Mouse (Mus musculus) liver, embryonic 12.5 days (tissue): ENCODE data around the gene Ddx18. TPM values are rescaled to one million over a fixed set of nuclear protein-coding genes. Genes with fewer than 3 reads are reported as not detected.

Source experiments
- ATAC-seq: fragments of 200-750 bp; cut with Nextera tagmentation; 2 replicates; pipeline ENCODE4 v1.8.0; 2017; ENCODE audit warnings: moderate number of reproducible peaks, mild to moderate bottlenecking, moderate library complexity
- H3K27ac ChIP-seq: fragments of 300-500 bp; sonication (generic); 2 replicates; pipeline ENCODE4 v1.5.1; 2016; ENCODE audit warnings: mild to moderate bottlenecking
- H3K27me3 ChIP-seq: fragments of 300-500 bp; sonication (generic); replicated peaks from 2 replicates; pipeline ENCODE4 v1.6.1; 2016; ENCODE audit warnings: mild to moderate bottlenecking, moderate library complexity
- H3K36me3 ChIP-seq: fragments of 300-500 bp; sonication (generic); 2 replicates; pipeline ENCODE4 v1.6.1; 2016; ENCODE audit warnings: mild to moderate bottlenecking, moderate library complexity
- H3K4me1 ChIP-seq: fragments of 300-500 bp; sonication (generic); 2 replicates; pipeline ENCODE4 v1.6.1; 2016
- H3K4me2 ChIP-seq: fragments of 300-500 bp; sonication (generic); 2 replicates; pipeline ENCODE4 v1.6.1; 2016; ENCODE audit warnings: mild to moderate bottlenecking, moderate library complexity
- H3K4me3 ChIP-seq: fragments of 300-500 bp; sonication (generic); 2 replicates; pipeline ENCODE4 v1.5.1; 2016; ENCODE audit warnings: mild to moderate bottlenecking, moderate library complexity
- H3K9ac ChIP-seq: fragments of 300-500 bp; sonication (generic); 2 replicates; pipeline ENCODE4 v1.6.1; 2016; ENCODE audit warnings: mild to moderate bottlenecking, moderate library complexity
- H3K9me3 ChIP-seq: fragments of 300-500 bp; sonication (generic); replicated peaks from 2 replicates; pipeline ENCODE4 v1.6.1; 2016; ENCODE audit warnings: mild to moderate bottlenecking, moderate library complexity
- WGBS: fragments of 180-500 bp; shearing (Covaris S2); methylation state at CpG from one replicate; pipeline ENCODE4 v1.1.7; 2016; ENCODE audit not compliant: insufficient replicate concordance; 5-methylcytosine and 5-hydroxymethylcytosine counted together
- polyA plus RNA-seq: library from polyadenylated mRNA; unstranded; fragments of >200 nt; fragmentation: Nextera tagmentation; extraction: Ambion mirVana; gene quantifications from 2 replicates; pipeline ENCODE4 v1.2.1, GENCODE M21; 2016

The Ddx18 gene
- polyA plus RNA-seq, result 62.0 and 62.1 TPM in 2 replicates

GRCm38 (mm10) chr1:121567521-121568489 lies at the start of gene Ddx18:
Gene Ddx18 (minus strand): TSS chr1:121567989.
- H3K9me3 ChIP-seq, result no peaks in the 10 kb centered on the region
- H3K27ac ChIP-seq, result peak within 1 kb of the TSS; percentile 45; the same call in 1 of the 2 replicates
- no peaks in the 10 kb centered on the region for H3K27me3 ChIP-seq
- peak; percentile 98 for ATAC-seq
- peak within 1 kb of the TSS; percentile 80 for H3K9ac ChIP-seq
- H3K4me3 ChIP-seq, result peak within 1 kb of the TSS; percentile 83
- peak within 1 kb of the TSS; percentile 77 for H3K4me2 ChIP-seq
- H3K4me1 ChIP-seq, result peaks cover 8% of the 10 kb centered on the region
- peaks cover 28% of the 10 kb centered on the region for H3K36me3 ChIP-seq
- WGBS, result 6% methylated on average over 53 of the region's 53 CpGs

GRCm38 (mm10) chr1:121608000-121608399 lies 40.2 kb upstream of the Ddx18 start:
- H3K9ac ChIP-seq, result no peak overlapping the region
- H3K27ac ChIP-seq, result no peak overlapping the region
- 52% methylated on average over 7 of the region's 7 CpGs for WGBS
- H3K36me3 ChIP-seq, result no peaks in the 10 kb centered on the region
- H3K4me2 ChIP-seq, result no peak overlapping the region
- no peak for ATAC-seq
- H3K4me1 ChIP-seq, result no peaks in the 10 kb centered on the region
- H3K4me3 ChIP-seq, result no peak overlapping the region
- no peaks in the 10 kb centered on the region for H3K27me3 ChIP-seq
- no peaks in the 10 kb centered on the region for H3K9me3 ChIP-seq

- whole genome bisulfite sequencing, result 52% methylated on average over 6 of the region's 6 CpGs
- Histone ChIP-seq H3K27ac (no peak overlapping the region), H3K36me3 (no peaks in the 10 kb centered on the region), H3K4me1 (no peaks in the 10 kb centered on the region), H3K9ac (no peak overlapping the region), H3K4me2 (no peak overlapping the region), H3K9me3 (no peaks in the 10 kb centered on the region), H3K4me3 (no peak overlapping the region), H3K27me3 (no peaks in the 10 kb centered on the region)
- no peak for ATAC-seq
Observed at GRCm38 (mm10) chr1:121605118-121605517, 37.3 kb upstream of the Ddx18 start.

GRCm38 (mm10) chr1:121601893-121602292 lies 34.1 kb upstream of the Ddx18 start:
- 74% methylated on average over 6 of the region's 6 CpGs for WGBS
- Histone ChIP-seq H3K4me1 (no peaks in the 10 kb centered on the region), H3K36me3 (no peaks in the 10 kb centered on the region), H3K27me3 (no peaks in the 10 kb centered on the region), H3K27ac (no peak overlapping the region), H3K9ac (no peak overlapping the region), H3K4me2 (no peak overlapping the region), H3K4me3 (no peak overlapping the region), H3K9me3 (no peaks in the 10 kb centered on the region)
- no peak for ATAC-seq

GRCm38 (mm10) chr1:121601084-121601483 lies 33.3 kb upstream of the Ddx18 start:
- H3K36me3 ChIP-seq, result no peaks in the 10 kb centered on the region
- no peak overlapping the region for H3K4me3 ChIP-seq
- ATAC-seq, result no peak
- 35% methylated on average over 1 of the region's 1 CpGs for WGBS
- H3K4me2 ChIP-seq, result no peak overlapping the region
- no peaks in the 10 kb centered on the region for H3K4me1 ChIP-seq
- H3K27me3 ChIP-seq, result no peaks in the 10 kb centered on the region
- H3K9ac ChIP-seq, result no peak overlapping the region
- H3K9me3 ChIP-seq, result no peaks in the 10 kb centered on the region
- H3K27ac ChIP-seq, result no peak overlapping the region

- Histone ChIP-seq H3K4me2 (no peak overlapping the region), H3K4me1 (no peaks in the 10 kb centered on the region), H3K36me3 (no peaks in the 10 kb centered on the region), H3K27me3 (no peaks in the 10 kb centered on the region), H3K9ac (no peak overlapping the region), H3K9me3 (no peaks in the 10 kb centered on the region), H3K4me3 (no peak overlapping the region), H3K27ac (no peak overlapping the region)
- WGBS, result 38% methylated on average over 3 of the region's 3 CpGs
- no peak for ATAC-seq
Observed at GRCm38 (mm10) chr1:121598421-121598820, 30.6 kb upstream of the Ddx18 start.

- H3K27ac ChIP-seq, result no peak overlapping the region
- WGBS, result 28% methylated on average over 4 of the region's 4 CpGs
- ATAC-seq, result no peak
- no peak overlapping the region for H3K9ac ChIP-seq
- no peaks in the 10 kb centered on the region for H3K36me3 ChIP-seq
- H3K9me3 ChIP-seq, result no peaks in the 10 kb centered on the region
- H3K27me3 ChIP-seq, result no peaks in the 10 kb centered on the region
- no peaks in the 10 kb centered on the region for H3K4me1 ChIP-seq
- no peak overlapping the region for H3K4me2 ChIP-seq
- H3K4me3 ChIP-seq, result no peak overlapping the region
Observed at GRCm38 (mm10) chr1:121596951-121597625, 29.3 kb upstream of the Ddx18 start.

GRCm38 (mm10) chr1:121584838-121585237 lies 17.0 kb upstream of the Ddx18 start:
- Histone ChIP-seq H3K27ac (no peak overlapping the region), H3K9me3 (no peaks in the 10 kb centered on the region), H3K4me2 (no peak overlapping the region), H3K4me3 (no peak overlapping the region), H3K36me3 (no peaks in the 10 kb centered on the region), H3K4me1 (no peaks in the 10 kb centered on the region), H3K9ac (no peak overlapping the region), H3K27me3 (no peaks in the 10 kb centered on the region)
- ATAC-seq, result no peak
- 63% methylated on average over 6 of the region's 6 CpGs for WGBS

GRCm38 (mm10) chr1:121581133-121581855 lies 13.5 kb upstream of the Ddx18 start:
- Histone ChIP-seq H3K9me3 (no peaks in the 10 kb centered on the region), H3K4me2 (no peak overlapping the region), H3K4me3 (no peak overlapping the region), H3K4me1 (no peaks in the 10 kb centered on the region), H3K9ac (no peak overlapping the region), H3K36me3 (no peaks in the 10 kb centered on the region), H3K27me3 (no peaks in the 10 kb centered on the region), H3K27ac (no peak overlapping the region)
- 56% methylated on average over 5 of the region's 5 CpGs for WGBS
- no peak for ATAC-seq

GRCm38 (mm10) chr1:121577491-121577890 lies 9.7 kb upstream of the Ddx18 start:
- 26% methylated on average over 1 of the region's 1 CpGs for WGBS
- Histone ChIP-seq H3K4me3 (no peak overlapping the region), H3K36me3 (no peaks in the 10 kb centered on the region), H3K9me3 (no peaks in the 10 kb centered on the region), H3K4me2 (no peak overlapping the region), H3K27ac (no peak overlapping the region), H3K9ac (no peak overlapping the region), H3K27me3 (no peaks in the 10 kb centered on the region), H3K4me1 (no peaks in the 10 kb centered on the region)
- no peak for ATAC-seq

GRCm38 (mm10) chr1:121570522-121570921 lies 2.7 kb upstream of the Ddx18 start:
- no peak for ATAC-seq
- H3K4me3 ChIP-seq, result no peak overlapping the region
- 73% methylated on average over 7 of the region's 7 CpGs for WGBS
- no peaks in the 10 kb centered on the region for H3K9me3 ChIP-seq
- H3K36me3 ChIP-seq, result peaks cover 2% of the 10 kb centered on the region
- H3K27me3 ChIP-seq, result no peaks in the 10 kb centered on the region
- H3K9ac ChIP-seq, result no peak overlapping the region
- H3K27ac ChIP-seq, result no peak overlapping the region
- peaks cover 8% of the 10 kb centered on the region for H3K4me1 ChIP-seq
- no peak overlapping the region for H3K4me2 ChIP-seq

- ATAC-seq, result no peak
- H3K27me3 ChIP-seq, result no peaks in the 10 kb centered on the region
Observed at GRCm38 (mm10) chr1:121557861-121558260, 9.9 kb downstream of the Ddx18 start.

More at GRCm38 (mm10) chr1:121557861-121558260, 9.9 kb downstream of the Ddx18 start:
- Histone ChIP-seq H3K9ac (no peak overlapping the region), H3K9me3 (no peaks in the 10 kb centered on the region), H3K4me2 (no peak overlapping the region), H3K4me1 (no peaks in the 10 kb centered on the region), H3K36me3 (peaks cover 97% of the 10 kb centered on the region), H3K27ac (no peak overlapping the region), H3K4me3 (no peak overlapping the region)
- 82% methylated on average over 5 of the region's 5 CpGs for WGBS
